Mouse (Mus musculus) G1E-ER4 (cell line): ENCODE measurements around the gene Spry1. TPM values are rescaled to one million over a fixed set of nuclear protein-coding genes. Genes with fewer than 3 reads are reported as not detected.

Experiments
- GATA1 ChIP-seq: IDR thresholded peaks from one replicate; pipeline ENCODE4 v1.8.0; 2012; ENCODE audit warnings: low read length, inconsistent platforms
- polyA plus RNA-seq: library from polyadenylated mRNA; stranded (reverse); fragments of >175 nt; gene quantifications from 2 replicates; pipeline ENCODE4 v1.2.3, GENCODE M21; 2012

Spry1 gene
- polyA plus RNA-seq, 1 experiment = 6.4 TPM

GRCm38 (mm10) chr3:37655933-37656633 lies 16.3 kb downstream of the Spry1 start:
- TF ChIP-seq GATA1 = no peak

GRCm38 (mm10) chr3:37657009-37657408 lies 17.3 kb downstream of the Spry1 start:
- no peak for TF ChIP-seq GATA1

- no peak for TF ChIP-seq GATA1
Observed at GRCm38 (mm10) chr3:37658155-37658554, 18.4 kb downstream of the Spry1 start.

- peak; percentile 95 for TF ChIP-seq GATA1
Observed at GRCm38 (mm10) chr3:37659621-37660020, 19.9 kb downstream of the Spry1 start.

- TF ChIP-seq GATA1 = peak; percentile 68
Observed at GRCm38 (mm10) chr3:37666291-37667118, 26.8 kb downstream of the Spry1 start.

GRCm38 (mm10) chr3:37667119-37667467 lies 27.3 kb downstream of the Spry1 start:
- no peak for TF ChIP-seq GATA1

- no peak for TF ChIP-seq GATA1
Observed at GRCm38 (mm10) chr3:37667736-37668135, 28.0 kb downstream of the Spry1 start.

GRCm38 (mm10) chr3:37668652-37669051 lies 28.9 kb downstream of the Spry1 start:
- TF ChIP-seq GATA1 = no peak

GRCm38 (mm10) chr3:37669100-37669499 lies 29.4 kb downstream of the Spry1 start:
- TF ChIP-seq GATA1 = no peak

- no peak for TF ChIP-seq GATA1
Observed at GRCm38 (mm10) chr3:37672266-37673040, 32.7 kb downstream of the Spry1 start.

GRCm38 (mm10) chr3:37673513-37674261 lies 33.9 kb downstream of the Spry1 start:
- no peak for TF ChIP-seq GATA1

- peak; percentile 39 for TF ChIP-seq GATA1
Observed at GRCm38 (mm10) chr3:37675056-37675525, 35.3 kb downstream of the Spry1 start.

- TF ChIP-seq GATA1 = no peak
Observed at GRCm38 (mm10) chr3:37676291-37676690, 36.5 kb downstream of the Spry1 start.

- no peak for TF ChIP-seq GATA1
Observed at GRCm38 (mm10) chr3:37686219-37686618, 46.5 kb downstream of the Spry1 start.

- no peak for TF ChIP-seq GATA1
Observed at GRCm38 (mm10) chr3:37686751-37687150, 47.0 kb downstream of the Spry1 start.
